Mouse (Mus musculus): ENCODE results near the gene Itpripl1. TPM values are rescaled to one million over a fixed set of nuclear protein-coding genes. Genes with fewer than 3 reads are reported as not detected.
A peak's percentile ranks its signal among the peaks of the same experiment; 100 is the strongest.
"Not testable (repeated sequence)": the region's sequence is repeated elsewhere in the genome, so short reads cannot be mapped to it uniquely, and the experiment has no call there.

The Itpripl1 gene
- 14.5 and 15.3 TPM in 2 replicates for polyA plus RNA-seq (2016; fragmentation: Nextera tagmentation; extraction: Ambion mirVana)

GRCm38 (mm10) chr2:127143158-127144063 is at the start of gene Itpripl1:
Itpripl1 (minus strand) TSS chr2:127143442.
- Histone ChIP-seq H3K4me2 (replicated peaks) (peak within 1 kb of the TSS; percentile 69), H3K9me3 (no peaks in the 10 kb centered on the region), H3K27ac (no peak within 1 kb of the TSS), H3K4me1 (peaks cover 10% of the 10 kb centered on the region), H3K4me3 (peak within 1 kb of the TSS; percentile 50), H3K9ac (peak within 1 kb of the TSS; percentile 48), H3K36me3 (peaks cover 11% of the 10 kb centered on the region; the same call in 1 of the 2 replicates), H3K27me3 (replicated peaks) (no peaks in the 10 kb centered on the region)
- peak; percentile 80 for ATAC-seq (ENCODE audit: low FRiP score, low read depth)
- 4% methylated on average over 31 of the region's 31 CpGs for WGBS

- Histone ChIP-seq H3K9ac (no peak overlapping the region), H3K4me2 (replicated peaks) (no peak overlapping the region), H3K36me3 (no peaks in the 10 kb centered on the region), H3K4me3 (no peak overlapping the region), H3K9me3 (no peaks in the 10 kb centered on the region), H3K4me1 (no peaks in the 10 kb centered on the region), H3K27me3 (replicated peaks) (no peaks in the 10 kb centered on the region), H3K27ac (no peak overlapping the region)
- ATAC-seq (ENCODE audit: low FRiP score, low read depth): no peak
Observed at GRCm38 (mm10) chr2:127189574-127189973, 46.3 kb upstream of the Itpripl1 start.

GRCm38 (mm10) chr2:127182598-127183381 is 39.5 kb upstream of the Itpripl1 start:
- 4% methylated on average over 17 of the region's 17 CpGs for WGBS
- Histone ChIP-seq H3K27ac (peak overlapping the region; percentile 79; the same call in 1 of the 2 replicates), H3K9ac (peak overlapping the region; percentile 68), H3K4me3 (peak overlapping the region; percentile 56), H3K4me2 (replicated peaks) (peak overlapping the region; percentile 76), H3K36me3 (no peaks in the 10 kb centered on the region), H3K4me1 (no peaks in the 10 kb centered on the region), H3K9me3 (no peaks in the 10 kb centered on the region), H3K27me3 (replicated peaks) (no peaks in the 10 kb centered on the region)
- peak; percentile 100 for ATAC-seq (ENCODE audit: low FRiP score, low read depth)

GRCm38 (mm10) chr2:127166261-127166660 is 23.0 kb upstream of the Itpripl1 start:
- H3K27ac ChIP-seq; H3K4me1 ChIP-seq; H3K9ac ChIP-seq; H3K4me3 ChIP-seq; H3K27me3 ChIP-seq (replicated peaks); ATAC-seq (ENCODE audit: low FRiP score, low read depth); H3K4me2 ChIP-seq (replicated peaks); H3K9me3 ChIP-seq; H3K36me3 ChIP-seq: not testable (repeated sequence)
- 9% methylated on average over 1 of the region's 1 CpGs for WGBS

GRCm38 (mm10) chr2:127165675-127166074 is 22.4 kb upstream of the Itpripl1 start:
- H3K4me1 ChIP-seq: no peaks in the 10 kb centered on the region
- WGBS: 66% methylated on average over 4 of the region's 4 CpGs

GRCm38 (mm10) chr2:127145699-127146098 is 2.5 kb upstream of the Itpripl1 start:
- no peak overlapping the region for H3K9ac ChIP-seq
- no peak overlapping the region for H3K27ac ChIP-seq
- no peak overlapping the region for H3K4me3 ChIP-seq
- H3K9me3 ChIP-seq: no peaks in the 10 kb centered on the region
- no peaks in the 10 kb centered on the region for H3K27me3 ChIP-seq (replicated peaks)
- peaks cover 10% of the 10 kb centered on the region for H3K4me1 ChIP-seq
- peaks cover 6% of the 10 kb centered on the region; the same call in 1 of the 2 replicates for H3K36me3 ChIP-seq
- H3K4me2 ChIP-seq (replicated peaks): no peak overlapping the region
- 91% methylated on average over 3 of the region's 3 CpGs for WGBS
- ATAC-seq (ENCODE audit: low FRiP score, low read depth): no peak

More at GRCm38 (mm10) chr2:127165675-127166074, 22.4 kb upstream of the Itpripl1 start:
- Histone ChIP-seq H3K4me2 (replicated peaks) (no peak overlapping the region), H3K4me3 (no peak overlapping the region), H3K27ac (no peak overlapping the region), H3K9ac (no peak overlapping the region), H3K9me3 (no peaks in the 10 kb centered on the region), H3K27me3 (replicated peaks) (no peaks in the 10 kb centered on the region), H3K36me3 (no peaks in the 10 kb centered on the region)
- no peak for ATAC-seq (ENCODE audit: low FRiP score, low read depth)

- Histone ChIP-seq H3K4me3 (peak overlapping the region; percentile 50), H3K9ac (peak overlapping the region; percentile 48), H3K36me3 (peaks cover 11% of the 10 kb centered on the region; the same call in 1 of the 2 replicates), H3K4me1 (peaks cover 14% of the 10 kb centered on the region), H3K9me3 (no peaks in the 10 kb centered on the region), H3K27me3 (replicated peaks) (no peaks in the 10 kb centered on the region), H3K27ac (no peak overlapping the region), H3K4me2 (replicated peaks) (peak overlapping the region; percentile 69)
- WGBS: 16% methylated on average over 6 of the region's 6 CpGs
- peak; percentile 29; the same call in 1 of the 2 replicates for ATAC-seq (ENCODE audit: low FRiP score, low read depth)
Observed at GRCm38 (mm10) chr2:127142577-127143157, 575 bp downstream of the Itpripl1 start.

GRCm38 (mm10) chr2:127142031-127142430 is 1.2 kb downstream of the Itpripl1 start:
- Histone ChIP-seq H3K27me3 (replicated peaks) (no peaks in the 10 kb centered on the region), H3K9ac (no peak overlapping the region), H3K27ac (no peak overlapping the region), H3K9me3 (no peaks in the 10 kb centered on the region), H3K36me3 (peaks cover 11% of the 10 kb centered on the region; the same call in 1 of the 2 replicates), H3K4me3 (no peak overlapping the region), H3K4me2 (replicated peaks) (peak overlapping the region; percentile 69), H3K4me1 (peaks cover 14% of the 10 kb centered on the region)
- no peak for ATAC-seq (ENCODE audit: low FRiP score, low read depth)
- WGBS: 79% methylated on average over 10 of the region's 10 CpGs

- WGBS: 96% methylated on average over 7 of the region's 7 CpGs
- Histone ChIP-seq H3K4me1 (peaks cover 23% of the 10 kb centered on the region), H3K4me2 (replicated peaks) (no peak overlapping the region), H3K9ac (no peak overlapping the region), H3K27ac (no peak overlapping the region), H3K9me3 (no peaks in the 10 kb centered on the region), H3K4me3 (no peak overlapping the region), H3K27me3 (replicated peaks) (no peaks in the 10 kb centered on the region), H3K36me3 (peaks cover 11% of the 10 kb centered on the region; the same call in 1 of the 2 replicates)
- no peak for ATAC-seq (ENCODE audit: low FRiP score, low read depth)
Observed at GRCm38 (mm10) chr2:127140011-127140410, 3.2 kb downstream of the Itpripl1 start.

GRCm38 (mm10) chr2:127139605-127140004 is 3.6 kb downstream of the Itpripl1 start:
- no peaks in the 10 kb centered on the region for H3K9me3 ChIP-seq
- peaks cover 11% of the 10 kb centered on the region; the same call in 1 of the 2 replicates for H3K36me3 ChIP-seq
- H3K4me3 ChIP-seq: no peak overlapping the region
- no peak overlapping the region for H3K27ac ChIP-seq
- no peak overlapping the region for H3K4me2 ChIP-seq (replicated peaks)
- no peak overlapping the region for H3K9ac ChIP-seq
- H3K4me1 ChIP-seq: peaks cover 25% of the 10 kb centered on the region
- ATAC-seq (ENCODE audit: low FRiP score, low read depth): no peak
- no peaks in the 10 kb centered on the region for H3K27me3 ChIP-seq (replicated peaks)
- WGBS: 97% methylated on average over 1 of the region's 1 CpGs

- WGBS: 94% methylated on average over 8 of the region's 8 CpGs
- Histone ChIP-seq H3K36me3 (peaks cover 11% of the 10 kb centered on the region; the same call in 1 of the 2 replicates), H3K4me3 (no peak overlapping the region), H3K9ac (no peak overlapping the region), H3K27me3 (replicated peaks) (no peaks in the 10 kb centered on the region), H3K27ac (no peak overlapping the region), H3K4me2 (replicated peaks) (no peak overlapping the region), H3K9me3 (no peaks in the 10 kb centered on the region), H3K4me1 (peaks cover 31% of the 10 kb centered on the region)
- ATAC-seq (ENCODE audit: low FRiP score, low read depth): no peak
Observed at GRCm38 (mm10) chr2:127139094-127139493, 4.1 kb downstream of the Itpripl1 start.

- H3K27ac ChIP-seq: no peak overlapping the region
Observed at GRCm38 (mm10) chr2:127138449-127138848, 4.8 kb downstream of the Itpripl1 start.

More at GRCm38 (mm10) chr2:127138449-127138848, 4.8 kb downstream of the Itpripl1 start:
- H3K9me3 ChIP-seq: no peaks in the 10 kb centered on the region
- 87% methylated on average over 4 of the region's 4 CpGs for WGBS
- no peaks in the 10 kb centered on the region for H3K27me3 ChIP-seq (replicated peaks)
- no peak overlapping the region for H3K9ac ChIP-seq
- no peak overlapping the region for H3K4me2 ChIP-seq (replicated peaks)
- H3K4me3 ChIP-seq: no peak overlapping the region
- ATAC-seq (ENCODE audit: low FRiP score, low read depth): no peak
- H3K4me1 ChIP-seq: peaks cover 32% of the 10 kb centered on the region
- H3K36me3 ChIP-seq: peaks cover 11% of the 10 kb centered on the region; the same call in 1 of the 2 replicates
